ENCODE assay signal across 19 mouse cellular contexts in genomic region chr2:75538114-75538513, GRCm38 (mm10).
DNase-seq lines count a peak whose midpoint lies in the region; ATAC-seq and TF ChIP-seq lines count a peak whose summit lies in the region.
"Had no signal": no experiment of that assay in that cellular context is flagged by ENCODE, and none has a peak within 500 bp of the region (broad histone marks: within the 10 kb centered on the region; RNA-seq: fewer than 3 reads in every experiment).

No protein-coding gene starts in this region.

- whole genome bisulfite sequencing in neural tube, embryonic 13.5 days: 22% methylated on average over 4 of the region's 4 CpGs
- 29% methylated on average over 4 of the region's 4 CpGs for WGBS in neural tube, embryonic 15.5 days
- 22% methylated on average over 4 of the region's 4 CpGs for WGBS in kidney, embryonic 16.5 days
- 36% methylated on average over 4 of the region's 4 CpGs for WGBS in midbrain, postnatal 0 days

- H3K4me3 ChIP-seq in neural tube, embryonic 13.5 days: no peak overlapping the region
- H3K4me3 ChIP-seq in neural tube, embryonic 15.5 days (replicated peaks): no peak overlapping the region
- no peak overlapping the region for H3K4me3 ChIP-seq in kidney, embryonic 16.5 days (ENCODE audit: low read length)
- no peak overlapping the region for H3K4me3 ChIP-seq in midbrain, postnatal 0 days (ENCODE audit: low read depth, low read length)
- H3K4me3 ChIP-seq: erythroblast, embryonic 14.5 days; forebrain, embryonic 13.5 days; hindbrain, embryonic 10.5 days; layer of hippocampus, adult 2 months; limb, embryonic 15.5 days; liver, embryonic 15.5 days; midbrain, embryonic 13.5 days had no signal

- H3K4me2 ChIP-seq in neural tube, embryonic 13.5 days: no peak overlapping the region
- H3K4me2 ChIP-seq in neural tube, embryonic 15.5 days: no peak overlapping the region
- H3K4me2 ChIP-seq in kidney, embryonic 16.5 days (replicated peaks; ENCODE audit: low read depth, low read length): no peak overlapping the region
- H3K4me2 ChIP-seq in midbrain, postnatal 0 days (ENCODE audit: low read depth, low read length, poor library complexity, severe bottlenecking): no peak overlapping the region
- H3K4me2 ChIP-seq: forebrain, embryonic 13.5 days; limb, embryonic 15.5 days; liver, embryonic 15.5 days; midbrain, embryonic 13.5 days had no signal

- H3K4me1 ChIP-seq in neural tube, embryonic 13.5 days (replicated peaks): peaks cover 16% of the 10 kb centered on the region; the same call in 1 of the 2 replicates
- H3K4me1 ChIP-seq in neural tube, embryonic 15.5 days: peaks cover 5% of the 10 kb centered on the region; the same call in 1 of the 2 replicates
- 0 out of 2 replicates have a peak, but pooled peaks cover 7% of the 10 kb centered on the region for H3K4me1 ChIP-seq in kidney, embryonic 16.5 days (ENCODE audit: insufficient read depth, low read length)
- H3K4me1 ChIP-seq in midbrain, postnatal 0 days (ENCODE audit: insufficient read depth, low read length): no peaks in the 10 kb centered on the region
- H3K4me1 ChIP-seq: limb, embryonic 15.5 days; liver, embryonic 15.5 days had no signal

- no peak for TF ChIP-seq CTCF in midbrain, postnatal 0 days (IDR thresholded peaks at IDR 0.05)

- H3K27ac ChIP-seq in neural tube, embryonic 13.5 days (replicated peaks): no peak overlapping the region
- H3K27ac ChIP-seq in neural tube, embryonic 15.5 days (replicated peaks): no peak overlapping the region
- H3K27ac ChIP-seq in kidney, embryonic 16.5 days (ENCODE audit: low read length): no peak overlapping the region
- H3K27ac ChIP-seq in midbrain, postnatal 0 days (ENCODE audit: low read depth, low read length): no peak overlapping the region
- H3K27ac ChIP-seq: forebrain, embryonic 13.5 days; hindbrain, embryonic 10.5 days; layer of hippocampus, adult 2 months; limb, embryonic 15.5 days; liver, embryonic 15.5 days; midbrain, embryonic 13.5 days had no signal

- no peaks in the 10 kb centered on the region for H3K9me3 ChIP-seq in neural tube, embryonic 13.5 days
- no peaks in the 10 kb centered on the region for H3K9me3 ChIP-seq in neural tube, embryonic 15.5 days (replicated peaks)
- no peaks in the 10 kb centered on the region for H3K9me3 ChIP-seq in kidney, embryonic 16.5 days (ENCODE audit: low read length)
- no peaks in the 10 kb centered on the region for H3K9me3 ChIP-seq in midbrain, postnatal 0 days (ENCODE audit: low read length)
- H3K9me3 ChIP-seq: forebrain, embryonic 13.5 days; hindbrain, embryonic 10.5 days; limb, embryonic 15.5 days; liver, embryonic 15.5 days; midbrain, embryonic 13.5 days had no signal

- H3K27me3 ChIP-seq in neural tube, embryonic 13.5 days: no peaks in the 10 kb centered on the region
- H3K27me3 ChIP-seq in neural tube, embryonic 15.5 days (replicated peaks): no peaks in the 10 kb centered on the region
- no peaks in the 10 kb centered on the region for H3K27me3 ChIP-seq in kidney, embryonic 16.5 days (ENCODE audit: insufficient read depth, low read length)
- no peaks in the 10 kb centered on the region for H3K27me3 ChIP-seq in midbrain, postnatal 0 days (ENCODE audit: insufficient read depth, low read length)
- H3K27me3 ChIP-seq: forebrain, embryonic 13.5 days; midbrain, embryonic 13.5 days had no signal

- ATAC-seq in neural tube, embryonic 13.5 days (ENCODE audit: low read depth): peak; percentile 23; the same call in 1 of the 2 replicates
- no peak for ATAC-seq in neural tube, embryonic 15.5 days (ENCODE audit: low FRiP score)
- 0 out of 2 replicates have a peak, but pooled peaks have one; percentile 19 for ATAC-seq in kidney, embryonic 16.5 days (ENCODE audit: low FRiP score, low TSS enrichment)
- no peak for ATAC-seq in midbrain, postnatal 0 days (ENCODE audit: low FRiP score)
- ATAC-seq: forebrain, embryonic 13.5 days; midbrain, embryonic 13.5 days had no signal

- peak; percentile 18 for DNase-seq in embryo, embryonic 10 days (ENCODE audit: low spot score)
- no peak for DNase-seq in embryo, embryonic 10.5 days (ENCODE audit: low spot score)
- DNase-seq in mesoderm, embryonic 11.5 days (ENCODE audit: low read depth, low spot score): peak; percentile 21
- DNase-seq in midbrain, postnatal 0 days (ENCODE audit: low spot score): no peak
- no peak for DNase-seq in cerebellum, postnatal 25 days
- DNase-seq: adrenal gland, postnatal 36 days; cerebellum, adult 8-10 months; gastrocnemius, postnatal 25 days; thymus, postnatal 4 days had no signal

- H3K36me3 ChIP-seq in neural tube, embryonic 13.5 days: no peaks in the 10 kb centered on the region
- H3K36me3 ChIP-seq in neural tube, embryonic 15.5 days: no peaks in the 10 kb centered on the region
- no peaks in the 10 kb centered on the region for H3K36me3 ChIP-seq in kidney, embryonic 16.5 days (ENCODE audit: insufficient read depth, low read length)
- no peaks in the 10 kb centered on the region for H3K36me3 ChIP-seq in midbrain, postnatal 0 days (ENCODE audit: insufficient read depth, low read length)
- H3K36me3 ChIP-seq: hindbrain, embryonic 10.5 days; limb, embryonic 15.5 days; liver, embryonic 15.5 days; midbrain, embryonic 13.5 days had no signal

- H3K9ac ChIP-seq in neural tube, embryonic 13.5 days: no peak overlapping the region
- H3K9ac ChIP-seq in neural tube, embryonic 15.5 days (replicated peaks): no peak overlapping the region
- H3K9ac ChIP-seq in kidney, embryonic 16.5 days (replicated peaks; ENCODE audit: low read length): no peak overlapping the region
- H3K9ac ChIP-seq in midbrain, postnatal 0 days (replicated peaks; ENCODE audit: low read length, poor library complexity, severe bottlenecking): no peak overlapping the region
- H3K9ac ChIP-seq: forebrain, embryonic 13.5 days; limb, embryonic 15.5 days; liver, embryonic 15.5 days; midbrain, embryonic 13.5 days had no signal

Comparison
In these comparisons a context has a peak if more than half of its experiments do, and no peak if none do; other contexts are left out.
1. DNase-seq: peak in embryo, embryonic 10 days (single experiment) and mesoderm, embryonic 11.5 days (single experiment); none in embryo, embryonic 10.5 days (single experiment), midbrain, postnatal 0 days (single experiment) and cerebellum, postnatal 25 days (0 of 2).
2. ATAC-seq: peak in neural tube, embryonic 13.5 days (single experiment) and kidney, embryonic 16.5 days (single experiment); none in neural tube, embryonic 15.5 days (single experiment) and midbrain, postnatal 0 days (single experiment).